ENCODE assay signal across 30 mouse cellular contexts in the genomic region with DNA sequence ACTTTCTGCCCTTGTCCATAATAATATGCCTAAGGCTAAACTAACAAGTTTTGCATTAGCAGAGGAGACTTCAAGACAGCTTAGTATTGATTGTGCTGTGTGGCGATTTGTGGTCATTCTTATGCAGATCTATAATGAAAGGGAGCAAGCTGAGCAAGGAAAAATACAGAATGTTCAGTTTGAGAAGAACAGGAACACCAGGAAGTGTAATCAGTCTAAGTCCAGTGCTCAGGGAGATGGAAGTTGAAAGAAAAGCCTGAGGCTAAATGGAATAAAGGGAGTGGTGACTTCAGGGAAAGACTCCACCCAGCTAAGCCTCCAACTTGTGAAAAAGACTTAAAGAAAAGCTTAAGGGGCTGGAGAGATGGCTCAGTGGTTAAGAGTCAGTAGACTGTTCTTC.
"Had no signal": no experiment of that assay in that cellular context is flagged by ENCODE, and none has a peak within 500 bp of the region (broad histone marks: within the 10 kb centered on the region; RNA-seq: fewer than 3 reads in every experiment).

No protein-coding gene starts in this region.

- H3K4me1 ChIP-seq: limb, embryonic 10.5 days; limb, embryonic 12.5 days; limb, embryonic 13.5 days; limb, embryonic 15.5 days; liver, embryonic 12.5 days; liver, embryonic 13.5 days; liver, embryonic 15.5 days; lung, embryonic 15.5 days; megakaryocyte, embryonic 14.5 days; midbrain, embryonic 10.5 days; midbrain, embryonic 12.5 days; midbrain, embryonic 13.5 days; midbrain, embryonic 15.5 days; neural tube, embryonic 12.5 days had no signal

- H3K9ac ChIP-seq: limb, embryonic 12.5 days; limb, embryonic 13.5 days; limb, embryonic 15.5 days; liver, embryonic 12.5 days; liver, embryonic 13.5 days; liver, embryonic 14.5 days; liver, embryonic 15.5 days; liver, postnatal 0 days; lung, embryonic 14.5 days; lung, embryonic 15.5 days; midbrain, embryonic 12.5 days; midbrain, embryonic 13.5 days; midbrain, embryonic 15.5 days; neural tube, embryonic 12.5 days had no signal

- H3K4me3 ChIP-seq: limb, embryonic 10.5 days; limb, embryonic 12.5 days; limb, embryonic 13.5 days; limb, embryonic 15.5 days; liver, embryonic 12.5 days; liver, embryonic 13.5 days; liver, embryonic 15.5 days; lung, embryonic 15.5 days; megakaryocyte, embryonic 14.5 days; midbrain, embryonic 10.5 days; midbrain, embryonic 12.5 days; midbrain, embryonic 13.5 days; midbrain, embryonic 15.5 days; myocyte; neural tube, embryonic 12.5 days had no signal

- H3K9me3 ChIP-seq: limb, embryonic 10.5 days; limb, embryonic 13.5 days; limb, embryonic 15.5 days; liver, embryonic 12.5 days; liver, embryonic 13.5 days; liver, embryonic 15.5 days; lung, embryonic 15.5 days; midbrain, embryonic 10.5 days; midbrain, embryonic 12.5 days; midbrain, embryonic 13.5 days; midbrain, embryonic 15.5 days; neural tube, embryonic 12.5 days had no signal

- H3K27me3 ChIP-seq: limb, embryonic 12.5 days; limb, embryonic 13.5 days; limb, embryonic 15.5 days; liver, embryonic 12.5 days; liver, embryonic 13.5 days; liver, embryonic 15.5 days; lung, embryonic 15.5 days; megakaryocyte, embryonic 14.5 days; midbrain, embryonic 12.5 days; midbrain, embryonic 13.5 days; midbrain, embryonic 15.5 days; neural tube, embryonic 12.5 days had no signal

- ATAC-seq: liver, embryonic 12.5 days; liver, postnatal 0 days; lung, postnatal 0 days; midbrain, embryonic 13.5 days; midbrain, embryonic 15.5 days; midbrain, embryonic 16.5 days had no signal

- H3K36me3 ChIP-seq: limb, embryonic 10.5 days; limb, embryonic 12.5 days; limb, embryonic 13.5 days; limb, embryonic 15.5 days; liver, embryonic 12.5 days; liver, embryonic 13.5 days; liver, embryonic 15.5 days; lung, embryonic 15.5 days; midbrain, embryonic 10.5 days; midbrain, embryonic 12.5 days; midbrain, embryonic 13.5 days; midbrain, embryonic 15.5 days; neural tube, embryonic 12.5 days had no signal

- DNase-seq: left cerebral cortex, postnatal 4 days; liver; liver, embryonic 13.5 days; liver, postnatal 0 days; lung, adult 18-20 months; lung, adult 2 months; lung, embryonic 14.5 days; lung, postnatal 10 days; lung, postnatal 14 days; lung, postnatal 36 days; lung, postnatal 4 days; midbrain, embryonic 14.5 days had no signal

- H3K27ac ChIP-seq: limb, embryonic 10.5 days; limb, embryonic 12.5 days; limb, embryonic 13.5 days; limb, embryonic 15.5 days; liver, embryonic 12.5 days; liver, embryonic 13.5 days; liver, embryonic 14.5 days; liver, embryonic 15.5 days; lung, embryonic 15.5 days; macrophage; midbrain, embryonic 10.5 days; midbrain, embryonic 12.5 days; midbrain, embryonic 13.5 days; midbrain, embryonic 15.5 days; neural tube, embryonic 12.5 days had no signal
